Mouse (Mus musculus): ENCODE results near the gene Gm28305.

Gene Gm28305

GRCm38 (mm10) chr9:104040362-104040761, at the start of gene Gm28305:
Gene Gm28305, plus strand, starts transcription at chr9:104040662.
- no peak for DNase-seq (ENCODE audit: low spot score in 2 of 2)

DNA sequence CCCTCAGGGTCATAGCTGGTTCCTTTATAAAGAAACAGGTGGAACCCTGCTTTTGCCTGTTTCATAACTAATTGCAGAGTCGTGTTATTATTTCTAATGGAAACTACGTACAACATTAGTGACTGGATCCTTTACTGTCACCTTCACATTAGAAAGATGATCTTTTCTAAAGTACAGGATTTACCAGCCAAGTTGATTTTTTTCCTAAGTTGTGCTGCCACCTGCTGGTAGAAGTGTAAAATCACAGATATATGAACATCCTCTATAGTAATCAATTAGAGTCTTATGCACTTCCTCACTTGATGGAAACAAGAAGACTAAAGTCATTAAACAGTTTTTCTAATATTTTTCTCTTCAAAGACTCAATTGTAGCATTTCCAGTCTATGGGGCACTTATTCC, 44.0 kb upstream of the Gm28305 start:
- no peak for DNase-seq (ENCODE audit: low spot score in 2 of 2)

DNA sequence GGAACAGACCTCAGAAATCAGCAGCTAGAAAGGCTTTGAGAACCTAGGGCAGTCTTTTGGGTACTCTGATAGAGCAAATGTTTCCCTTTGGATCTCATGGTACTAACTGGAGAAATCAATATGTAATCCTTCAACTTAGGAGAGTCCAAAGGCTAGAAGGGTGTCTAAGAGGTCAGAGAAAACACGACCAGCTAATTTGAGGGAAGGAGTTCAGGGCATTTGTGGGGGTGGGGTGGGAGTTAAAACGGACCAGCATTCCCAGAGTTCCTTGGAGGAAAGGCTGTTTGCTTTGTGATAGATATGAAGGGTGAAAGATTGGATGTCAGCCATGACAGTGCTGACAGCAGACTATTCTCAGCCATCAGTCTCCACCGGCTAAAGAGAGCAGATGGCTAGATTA, 39.9 kb upstream of the Gm28305 start:
- no peak for DNase-seq (ENCODE audit: low spot score in 2 of 2)

DNA sequence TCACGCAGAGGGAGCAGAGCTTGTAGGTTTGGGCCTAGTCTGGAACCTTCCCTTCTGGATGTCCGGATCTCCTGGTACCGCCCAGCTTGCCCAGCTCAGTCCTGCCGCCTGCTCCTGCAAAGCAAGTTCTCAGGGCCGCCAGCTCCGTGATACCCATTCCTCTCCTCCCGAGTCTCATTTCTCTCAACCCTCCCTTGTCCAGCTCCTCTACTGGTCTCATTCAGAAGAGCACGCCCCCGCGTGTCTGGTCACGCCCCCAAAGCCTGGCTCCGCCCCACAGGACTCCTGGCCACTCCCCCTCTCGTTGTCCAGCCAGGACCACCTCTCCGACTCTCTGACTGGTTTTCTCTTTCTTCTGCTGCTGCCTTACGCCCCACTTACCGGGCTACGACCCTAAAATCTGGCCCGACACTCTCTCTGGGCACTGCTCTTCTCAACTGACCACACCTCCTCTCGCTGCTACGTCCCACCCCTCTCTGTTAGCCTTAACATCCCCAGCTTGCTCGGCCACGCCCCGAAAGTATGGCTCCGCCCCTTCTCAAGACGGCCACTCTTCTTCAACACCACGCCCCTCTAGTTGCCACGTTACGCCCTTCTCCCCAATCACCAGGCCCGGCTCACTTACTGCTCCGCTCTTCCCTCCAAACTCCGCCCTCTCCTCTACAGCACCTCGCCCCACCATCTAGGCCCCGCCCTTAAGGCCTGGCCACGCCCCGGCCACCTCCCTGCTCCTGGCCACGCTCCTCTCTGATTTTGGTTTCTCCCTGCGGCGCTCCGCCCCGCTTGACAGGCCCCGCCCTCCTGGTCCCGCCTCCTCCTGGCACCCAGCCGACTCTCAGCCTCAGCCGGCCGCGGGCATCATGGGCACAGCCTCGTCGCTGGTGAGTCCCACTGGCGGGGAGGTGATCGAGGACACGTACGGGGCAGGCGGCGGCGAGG, 38.3 kb upstream of the Gm28305 start, which contains the start of gene Nphp3:
Gene Nphp3 (plus strand): TSS at position 624 of the 939 bp plus-strand sequence.
- DNase-seq (ENCODE audit: low spot score in 2 of 2) = peak; percentile 100

DNA sequence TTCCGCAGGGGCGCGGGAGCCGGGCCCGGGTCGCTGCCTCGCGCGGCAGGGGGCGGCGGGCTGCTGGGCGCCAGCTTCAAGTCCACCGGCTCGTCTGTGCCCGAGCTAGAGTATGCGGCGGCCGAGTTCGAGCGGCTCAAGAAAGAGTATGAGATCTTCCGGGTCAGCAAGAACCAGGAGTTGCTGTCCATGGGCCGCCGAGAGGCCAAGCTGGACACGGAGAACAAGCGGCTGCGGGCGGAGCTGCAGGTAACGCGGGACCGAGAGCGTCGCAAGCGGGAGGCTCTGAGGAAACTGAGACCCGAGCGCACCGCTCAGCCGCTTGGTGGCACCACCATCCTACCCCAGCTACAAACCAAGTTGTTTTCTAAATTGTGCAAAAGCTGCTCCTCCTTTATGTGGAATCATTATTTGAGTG, 37.5 kb upstream of the Gm28305 start:
- no peak for DNase-seq (ENCODE audit: low spot score in 2 of 2)

DNA sequence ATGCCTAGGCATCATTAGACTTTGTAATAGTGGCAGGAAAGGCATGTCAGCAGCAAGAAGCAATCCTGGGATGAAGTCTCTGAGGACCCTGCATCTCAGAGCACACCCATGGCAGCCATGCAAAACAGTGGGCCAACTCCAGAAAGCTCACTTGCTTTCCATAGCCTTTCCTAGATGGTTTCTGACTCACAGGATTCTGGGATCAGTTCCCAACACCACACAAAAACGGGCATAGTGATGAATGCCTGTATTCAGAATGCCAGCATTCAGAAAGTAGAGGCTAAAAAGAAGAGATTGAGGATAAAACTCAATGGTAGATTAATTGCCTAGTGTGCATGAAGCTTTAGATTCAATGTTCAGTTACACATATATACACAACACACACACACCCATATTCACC, 25.9 kb upstream of the Gm28305 start:
- DNase-seq (ENCODE audit: low spot score in 2 of 2) = no peak

DNA sequence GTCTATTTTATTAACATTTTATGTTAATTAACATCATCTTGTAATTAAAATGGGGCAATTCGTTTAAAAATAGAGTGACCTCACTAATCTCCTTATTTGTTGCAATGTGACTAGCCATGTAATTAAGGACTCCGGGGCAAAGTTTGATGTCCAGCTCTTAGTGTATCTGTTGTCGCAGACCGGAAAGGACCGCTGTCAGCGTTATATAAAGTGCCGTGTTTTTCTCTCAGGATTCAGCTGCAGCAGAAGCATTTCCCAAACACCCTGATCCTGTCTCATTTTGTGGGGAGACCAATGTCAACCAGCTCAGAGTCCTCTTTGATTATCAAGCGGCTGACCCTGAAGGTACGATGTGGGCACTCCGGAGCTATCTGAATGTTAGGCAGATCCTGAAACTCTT, 19.4 kb upstream of the Gm28305 start:
- DNase-seq (ENCODE audit: low spot score in 2 of 2) = no peak

DNA sequence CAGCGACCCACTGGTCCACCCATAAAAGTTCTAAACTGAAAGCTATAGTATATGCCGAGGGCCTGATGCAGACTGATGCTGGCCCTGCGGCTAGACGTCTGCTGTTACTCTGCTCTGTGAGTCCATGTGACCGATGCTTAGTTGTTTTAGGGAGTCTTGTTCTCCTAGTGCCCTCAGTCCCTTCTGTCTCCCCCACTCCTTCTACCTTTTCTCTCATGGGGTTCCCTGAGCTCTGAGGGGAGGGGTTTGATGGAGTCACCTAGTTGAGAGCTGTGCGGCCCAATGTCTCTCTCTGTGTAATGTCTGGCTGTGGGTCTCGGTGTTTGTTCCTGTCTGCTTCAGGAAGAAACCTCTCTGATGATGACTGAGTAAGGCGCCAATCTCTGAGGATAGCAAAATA, 13.3 kb upstream of the Gm28305 start:
- no peak for DNase-seq (ENCODE audit: low spot score in 2 of 2)

GRCm38 (mm10) chr9:104029861-104030260, 10.6 kb upstream of the Gm28305 start:
- DNase-seq (ENCODE audit: low spot score in 2 of 2) = no peak

DNA sequence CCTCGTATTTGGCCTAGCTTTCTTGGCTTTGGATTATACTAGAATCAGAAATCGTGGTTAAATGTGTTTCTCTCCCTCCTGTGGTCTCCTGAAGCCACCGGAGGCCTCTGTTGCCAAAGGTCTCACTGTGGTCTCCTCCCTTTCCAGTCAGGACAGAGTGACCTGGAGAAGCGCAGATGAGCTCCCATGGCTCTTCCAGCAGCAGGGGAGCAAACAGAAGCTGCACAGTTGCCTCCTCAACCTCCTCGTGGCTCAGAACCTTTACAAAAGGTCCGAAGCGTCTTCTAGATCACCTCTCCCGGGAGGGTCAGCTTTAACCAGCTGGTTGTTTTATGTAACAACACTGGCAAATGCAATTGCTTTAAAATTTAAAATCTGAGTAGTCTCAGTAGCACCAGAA, 6.2 kb upstream of the Gm28305 start:
- DNase-seq (ENCODE audit: low spot score in 2 of 2) = no peak

GRCm38 (mm10) chr9:104034718-104035117, 5.7 kb upstream of the Gm28305 start:
- no peak for DNase-seq (ENCODE audit: low spot score in 2 of 2)

- peak; percentile 28 to 50 for DNase-seq (ENCODE audit: low spot score in 2 of 2)
Observed at GRCm38 (mm10) chr9:104035261-104036015, 5.0 kb upstream of the Gm28305 start.

DNA sequence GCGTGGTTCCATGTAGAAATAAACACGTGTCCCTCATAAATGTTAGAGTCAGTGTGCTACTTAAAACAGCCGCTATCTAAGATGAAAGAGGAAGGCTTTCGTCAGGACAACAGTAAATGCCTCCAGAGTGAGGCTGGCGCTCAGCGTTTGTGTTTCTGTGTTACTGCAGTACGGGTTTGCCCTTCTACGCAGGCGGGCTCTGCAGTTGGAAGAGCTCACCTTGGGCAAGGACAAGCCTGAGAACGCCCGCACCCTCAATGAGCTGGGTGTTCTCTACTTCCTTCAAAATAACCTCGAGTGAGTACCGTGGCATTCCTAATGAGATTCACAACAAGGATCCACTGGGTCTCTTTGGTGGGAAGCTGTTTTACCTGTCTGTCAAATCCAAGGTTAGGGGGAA, 2.2 kb upstream of the Gm28305 start:
- DNase-seq (ENCODE audit: low spot score in 2 of 2) = no peak

- DNase-seq (ENCODE audit: low spot score in 2 of 2) = no peak
Observed at GRCm38 (mm10) chr9:104039031-104039695, 1.3 kb upstream of the Gm28305 start.

GRCm38 (mm10) chr9:104039742-104040141, 720 bp upstream of the Gm28305 start:
- DNase-seq (ENCODE audit: low spot score in 2 of 2) = no peak

GRCm38 (mm10) chr9:104043676-104044075, 3.2 kb downstream of the Gm28305 start:
- DNase-seq (ENCODE audit: low spot score in 2 of 2) = no peak

DNA sequence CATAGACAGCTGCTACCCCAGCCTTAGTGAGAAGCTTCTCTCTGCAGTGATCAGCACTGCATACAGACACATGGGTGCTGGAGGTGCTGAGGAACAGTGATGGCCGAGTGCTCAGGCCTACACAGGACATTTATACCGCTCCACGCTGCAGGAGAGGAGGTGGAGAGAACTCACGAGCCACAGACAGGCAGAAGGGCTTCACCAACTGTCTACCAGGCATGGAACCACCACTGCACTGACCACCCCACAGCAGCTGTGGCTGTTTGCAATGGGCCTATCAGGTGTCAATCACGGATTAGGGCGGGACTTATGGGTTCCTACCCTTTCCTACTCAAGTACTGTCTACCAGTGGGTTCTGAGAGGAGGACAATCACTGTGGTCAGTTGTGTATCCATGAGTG, 10.6 kb downstream of the Gm28305 start:
- no peak for DNase-seq (ENCODE audit: low spot score in 2 of 2)

- peak in 1 of 2 experiments; percentile 32 for DNase-seq (ENCODE audit: low spot score in 2 of 2)
Observed at GRCm38 (mm10) chr9:104062430-104063243, 22.2 kb downstream of the Gm28305 start, which contains the start of gene Uba5. Gene Uba5, minus strand, starts transcription at chr9:104063134.

DNA sequence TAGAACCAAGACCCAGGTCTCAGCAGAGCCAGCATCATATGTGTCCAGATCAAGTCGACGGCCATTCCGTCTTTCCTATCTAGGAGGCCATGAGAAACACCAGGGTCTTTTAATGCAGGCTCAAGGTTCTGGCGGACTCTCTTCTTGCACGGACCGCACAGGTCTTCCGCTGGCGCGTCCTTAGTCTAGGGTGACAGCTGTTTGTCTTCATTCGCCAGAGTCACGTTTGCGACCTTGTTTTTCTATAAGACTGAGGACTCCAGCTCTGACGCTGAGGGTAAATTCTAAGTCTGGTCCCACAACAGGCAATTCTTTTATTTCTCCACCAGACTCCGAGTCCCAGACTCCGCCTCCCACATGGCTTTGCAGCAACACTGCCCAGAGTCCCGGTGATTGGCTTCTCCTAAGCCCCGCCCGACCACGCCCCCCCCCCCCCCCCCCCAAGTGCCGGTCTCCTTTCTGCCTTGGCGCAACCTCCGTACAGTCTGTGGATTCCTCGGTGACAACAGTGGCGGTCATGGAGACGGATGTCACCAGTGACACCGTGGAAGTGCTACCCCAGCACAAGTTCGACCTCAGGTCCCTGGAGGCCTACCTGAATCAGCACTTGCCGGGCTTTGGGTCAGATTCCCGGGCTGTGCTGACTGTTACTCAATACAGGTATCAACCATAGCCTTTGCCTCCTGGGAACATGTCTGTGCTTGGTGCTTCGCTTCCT, 22.9 kb downstream of the Gm28305 start, which contains the start of gene Acad11:
Gene Acad11 (plus strand): TSS at position 134 of the 718 bp plus-strand sequence.
- DNase-seq (ENCODE audit: low spot score in 2 of 2) = peak; percentile 83 to 90

- no peak for DNase-seq (ENCODE audit: low spot score in 2 of 2)
Observed at GRCm38 (mm10) chr9:104064571-104064970, 24.1 kb downstream of the Gm28305 start.
